Mouse (Mus musculus): ENCODE data around the gene Cuzd1. TPM values are rescaled to one million over a fixed set of nuclear protein-coding genes. Genes with fewer than 3 reads are reported as not detected.

Cuzd1 gene
- polyA plus RNA-seq, 1 experiment from 2014 or later: not detected

DNA sequence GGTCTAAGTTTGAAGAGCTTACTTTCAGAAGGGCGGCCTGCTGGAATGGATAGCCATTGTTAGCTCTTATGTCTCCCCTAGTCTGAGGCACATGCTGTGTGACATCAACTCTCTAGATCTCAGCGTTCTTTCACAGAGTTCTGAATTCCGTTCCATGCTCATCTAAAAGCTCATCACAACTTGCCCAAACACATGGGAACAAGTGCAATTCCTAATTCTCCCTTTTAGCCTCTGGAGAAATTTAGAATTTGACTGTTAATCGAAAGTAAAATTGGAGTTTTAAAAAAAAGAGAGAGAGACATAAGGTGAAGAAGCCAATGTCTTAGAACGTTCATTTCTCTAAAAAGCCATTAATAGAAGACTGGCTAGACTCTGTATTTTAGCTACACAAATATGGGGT, 7.3 kb upstream of the Cuzd1 start, which contains the start of gene Fam24b:
TSS of gene Fam24b (minus strand) at position 101 of the 400 bp plus-strand sequence.
- 94% methylated on average over 5 of the region's 5 CpGs for WGBS
- no peaks in the 10 kb centered on the region for H3K27me3 ChIP-seq
- no peak within 1 kb of the TSS for H3K4me2 ChIP-seq (replicated peaks)
- no peak within 1 kb of the TSS for H3K27ac ChIP-seq
- no peaks in the 10 kb centered on the region for H3K9me3 ChIP-seq
- no peak for ATAC-seq
- no peak within 1 kb of the TSS for H3K4me3 ChIP-seq (replicated peaks)
- no peak within 1 kb of the TSS for H3K9ac ChIP-seq (replicated peaks)
- H3K36me3 ChIP-seq: no peaks in the 10 kb centered on the region
- no peaks in the 10 kb centered on the region for H3K4me1 ChIP-seq (replicated peaks)

DNA sequence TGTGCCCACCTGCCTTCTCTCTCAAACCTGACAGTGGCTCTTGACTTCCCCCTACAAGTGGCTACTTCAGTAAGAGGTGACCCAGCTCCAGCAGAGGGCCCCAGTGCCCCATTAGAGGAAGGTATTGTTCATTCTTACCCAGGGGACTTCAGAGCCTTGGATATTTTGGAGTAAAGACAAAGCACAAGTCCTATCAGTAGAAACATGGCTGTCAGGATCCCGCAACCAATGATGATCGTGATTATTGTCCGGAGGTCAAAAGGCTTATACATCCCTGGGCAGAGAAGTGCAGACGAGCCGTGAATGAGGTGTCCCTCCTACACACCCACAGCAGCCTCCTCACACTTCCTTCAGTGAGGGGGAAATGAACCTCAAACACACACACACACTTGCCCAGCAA, 5.0 kb upstream of the Cuzd1 start:
- H3K4me1 ChIP-seq (replicated peaks): no peaks in the 10 kb centered on the region
- no peak overlapping the region for H3K4me3 ChIP-seq (replicated peaks)
- 90% methylated on average over 5 of the region's 5 CpGs for WGBS
- no peak for ATAC-seq
- no peak overlapping the region for H3K4me2 ChIP-seq (replicated peaks)
- H3K36me3 ChIP-seq: no peaks in the 10 kb centered on the region
- H3K9ac ChIP-seq (replicated peaks): no peak overlapping the region
- H3K27me3 ChIP-seq: no peaks in the 10 kb centered on the region
- no peak overlapping the region for H3K27ac ChIP-seq
- no peaks in the 10 kb centered on the region for H3K9me3 ChIP-seq

DNA sequence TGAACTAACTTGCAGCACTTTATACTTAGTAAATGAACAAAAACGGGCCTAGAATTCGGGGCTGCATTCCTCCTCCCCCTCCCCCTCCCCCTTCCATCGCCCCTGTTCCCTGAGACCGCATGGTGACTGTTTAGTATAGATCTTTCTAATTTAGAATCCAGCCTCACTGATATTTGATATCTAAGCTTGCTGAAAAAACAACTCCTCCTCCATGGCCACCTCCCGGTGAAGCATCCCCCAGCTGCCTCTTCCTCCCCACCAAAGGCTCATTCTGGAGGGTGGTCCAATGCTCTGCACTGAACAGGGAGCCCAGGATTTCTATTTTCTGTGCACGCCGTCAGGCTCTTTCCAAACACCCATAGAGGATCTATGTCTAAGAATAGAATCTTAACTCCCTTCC, 3.8 kb downstream of the Cuzd1 start:
- H3K27ac ChIP-seq: no peak overlapping the region
- H3K36me3 ChIP-seq: no peaks in the 10 kb centered on the region
- H3K4me1 ChIP-seq (replicated peaks): no peaks in the 10 kb centered on the region
- no peak overlapping the region for H3K4me3 ChIP-seq (replicated peaks)
- no peak overlapping the region for H3K9ac ChIP-seq (replicated peaks)
- no peaks in the 10 kb centered on the region for H3K9me3 ChIP-seq
- no peak for ATAC-seq
- 91% methylated on average over 4 of the region's 7 CpGs for WGBS
- no peak overlapping the region for H3K4me2 ChIP-seq (replicated peaks)
- no peaks in the 10 kb centered on the region for H3K27me3 ChIP-seq

DNA sequence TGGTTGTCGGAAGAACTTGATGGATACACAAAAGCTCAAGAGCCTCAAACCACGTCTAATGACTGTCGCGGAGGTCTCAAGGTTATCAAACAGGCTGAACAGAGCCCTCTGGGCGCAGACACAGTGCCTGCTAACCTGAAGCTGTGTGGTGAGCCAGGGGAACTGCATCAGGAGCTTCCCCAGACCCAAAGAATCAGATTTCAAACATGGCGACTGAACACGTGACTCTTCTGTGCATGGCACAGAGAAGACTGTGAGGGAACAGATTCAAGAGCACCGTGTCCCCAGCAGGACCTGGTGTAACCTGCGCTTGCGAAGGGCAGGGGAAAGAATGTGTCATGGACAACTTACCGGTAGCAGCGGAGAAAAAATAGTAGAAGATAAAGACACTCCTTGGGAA, 4.5 kb downstream of the Cuzd1 start:
- no peak overlapping the region for H3K27ac ChIP-seq
- H3K9me3 ChIP-seq: no peaks in the 10 kb centered on the region
- H3K36me3 ChIP-seq: no peaks in the 10 kb centered on the region
- H3K4me1 ChIP-seq (replicated peaks): no peaks in the 10 kb centered on the region
- no peak overlapping the region for H3K4me2 ChIP-seq (replicated peaks)
- H3K4me3 ChIP-seq (replicated peaks): no peak overlapping the region
- no peak for ATAC-seq
- H3K9ac ChIP-seq (replicated peaks): no peak overlapping the region
- no peaks in the 10 kb centered on the region for H3K27me3 ChIP-seq
- WGBS: 75% methylated on average over 12 of the region's 12 CpGs

DNA sequence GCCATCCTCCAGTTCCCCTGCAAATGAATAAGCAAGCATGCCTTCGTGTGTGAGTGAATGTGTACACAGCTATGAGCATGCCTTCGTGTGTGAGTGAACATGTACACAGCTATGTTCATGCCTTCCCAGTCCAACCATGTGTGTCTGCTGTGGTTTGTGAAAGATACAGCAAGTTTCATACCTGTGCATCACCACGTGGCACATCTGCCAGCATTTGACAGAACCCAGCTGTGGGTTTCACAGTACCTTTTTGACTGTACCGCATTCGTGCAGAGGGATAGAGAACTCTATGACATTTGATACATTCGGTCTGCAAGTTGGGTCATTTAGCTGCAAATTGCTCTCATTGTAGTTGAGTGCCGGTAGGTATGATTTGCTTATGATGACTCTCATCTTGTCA, 7.6 kb downstream of the Cuzd1 start:
- H3K4me3 ChIP-seq (replicated peaks): no peak overlapping the region
- H3K9ac ChIP-seq (replicated peaks): no peak overlapping the region
- no peaks in the 10 kb centered on the region for H3K27me3 ChIP-seq
- H3K9me3 ChIP-seq: no peaks in the 10 kb centered on the region
- WGBS: 88% methylated on average over 7 of the region's 7 CpGs
- no peak overlapping the region for H3K4me2 ChIP-seq (replicated peaks)
- no peaks in the 10 kb centered on the region for H3K36me3 ChIP-seq
- no peak overlapping the region for H3K27ac ChIP-seq
- H3K4me1 ChIP-seq (replicated peaks): no peaks in the 10 kb centered on the region
- ATAC-seq: no peak

DNA sequence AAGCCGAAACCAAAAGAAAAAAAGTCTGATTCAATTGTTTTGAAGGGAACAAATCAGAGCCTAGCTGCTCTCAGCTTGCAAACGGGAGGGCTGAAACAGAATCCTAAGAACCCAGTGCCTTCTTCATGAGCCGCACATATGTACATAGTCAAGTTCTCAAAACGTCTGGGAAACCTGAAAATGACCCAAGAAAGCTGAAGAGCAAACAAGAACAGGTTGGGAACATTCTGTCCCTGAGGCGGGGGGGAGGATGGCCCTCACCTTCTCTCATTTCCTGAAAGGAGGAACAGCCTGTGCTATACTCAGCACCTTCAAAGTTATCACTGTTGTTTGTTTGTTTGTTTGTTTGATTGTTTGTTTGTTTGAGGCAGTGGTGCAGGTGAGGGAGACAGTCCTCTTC, 15.4 kb downstream of the Cuzd1 start:
- no peaks in the 10 kb centered on the region for H3K27me3 ChIP-seq
- H3K4me3 ChIP-seq (replicated peaks): no peak overlapping the region
- no peaks in the 10 kb centered on the region for H3K36me3 ChIP-seq
- no peak for ATAC-seq
- WGBS: 81% methylated on average over 5 of the region's 5 CpGs
- H3K4me2 ChIP-seq (replicated peaks): no peak overlapping the region
- H3K27ac ChIP-seq: no peak overlapping the region
- no peaks in the 10 kb centered on the region for H3K9me3 ChIP-seq
- H3K4me1 ChIP-seq (replicated peaks): no peaks in the 10 kb centered on the region
- H3K9ac ChIP-seq (replicated peaks): no peak overlapping the region

DNA sequence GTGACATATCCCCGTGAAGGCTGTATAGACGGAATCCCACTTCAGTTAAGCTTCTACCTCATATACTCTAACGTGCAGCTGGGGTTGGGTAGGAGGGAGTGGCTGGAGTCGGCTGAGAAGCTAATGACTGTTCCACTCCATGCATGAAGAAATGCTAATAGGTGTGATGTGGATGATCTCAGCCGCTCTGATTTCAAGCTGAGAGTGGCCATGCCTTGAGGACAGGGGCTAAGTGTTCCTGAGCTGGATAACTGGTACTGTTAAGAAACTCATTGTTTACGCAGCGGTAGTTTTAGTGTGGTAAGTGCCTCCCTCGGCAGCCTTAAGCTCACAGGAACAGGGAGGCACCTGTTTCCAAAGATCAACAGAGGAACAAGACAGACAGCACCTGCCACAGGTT, 18.8 kb downstream of the Cuzd1 start:
- WGBS: 81% methylated on average over 8 of the region's 8 CpGs
- no peak overlapping the region for H3K4me2 ChIP-seq (replicated peaks)
- no peak overlapping the region for H3K27ac ChIP-seq
- ATAC-seq: no peak
- no peaks in the 10 kb centered on the region for H3K36me3 ChIP-seq
- no peaks in the 10 kb centered on the region for H3K27me3 ChIP-seq
- no peak overlapping the region for H3K9ac ChIP-seq (replicated peaks)
- no peaks in the 10 kb centered on the region for H3K4me1 ChIP-seq (replicated peaks)
- no peaks in the 10 kb centered on the region for H3K9me3 ChIP-seq
- H3K4me3 ChIP-seq (replicated peaks): no peak overlapping the region

DNA sequence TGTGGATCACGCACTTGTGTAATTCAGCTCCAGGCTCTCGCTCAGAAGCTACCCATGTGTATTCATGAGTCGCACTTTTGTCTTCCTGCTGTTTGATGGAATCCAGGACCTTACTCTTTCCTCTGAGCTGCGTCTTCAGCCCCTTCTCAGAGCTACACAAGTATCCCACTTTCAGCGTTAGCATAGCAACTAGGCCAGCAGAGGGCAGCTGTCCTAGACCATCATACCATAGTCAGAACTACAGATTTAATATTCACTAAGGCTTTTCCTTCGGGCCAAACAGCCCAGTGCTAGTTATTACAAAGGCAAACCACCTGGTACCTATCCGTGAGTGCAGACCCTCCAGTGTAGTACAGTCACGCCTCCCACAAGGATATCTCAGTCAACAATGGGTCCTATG, 24.9 kb downstream of the Cuzd1 start:
- H3K4me3 ChIP-seq (replicated peaks): no peak overlapping the region
- H3K4me1 ChIP-seq (replicated peaks): no peaks in the 10 kb centered on the region
- H3K9me3 ChIP-seq: no peaks in the 10 kb centered on the region
- no peak overlapping the region for H3K9ac ChIP-seq (replicated peaks)
- no peaks in the 10 kb centered on the region for H3K36me3 ChIP-seq
- 78% methylated on average over 8 of the region's 8 CpGs for WGBS
- H3K4me2 ChIP-seq (replicated peaks): no peak overlapping the region
- ATAC-seq: no peak
- H3K27ac ChIP-seq: no peak overlapping the region
- H3K27me3 ChIP-seq: no peaks in the 10 kb centered on the region

DNA sequence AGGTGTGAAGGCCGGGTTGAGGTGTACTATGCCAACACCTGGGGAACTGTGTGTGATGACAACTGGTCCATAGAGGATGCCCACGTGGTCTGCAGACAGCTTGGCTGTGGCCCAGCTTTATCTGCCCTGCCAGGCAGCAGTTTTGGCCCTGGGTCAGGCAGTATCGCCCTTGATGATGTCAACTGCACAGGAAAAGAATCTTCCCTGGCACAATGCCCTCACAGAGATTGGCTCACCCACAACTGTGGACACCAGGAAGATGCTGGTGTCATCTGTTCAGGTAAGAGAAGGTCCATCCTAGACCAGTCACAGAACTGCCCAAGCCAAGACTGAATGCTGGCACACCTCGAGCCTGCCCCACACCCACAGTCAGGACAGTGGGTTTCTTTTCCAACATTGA, 56.2 kb downstream of the Cuzd1 start:
- no peak overlapping the region for H3K27ac ChIP-seq
- no peaks in the 10 kb centered on the region for H3K4me1 ChIP-seq (replicated peaks)
- H3K4me3 ChIP-seq (replicated peaks): no peak overlapping the region
- H3K9me3 ChIP-seq: no peaks in the 10 kb centered on the region
- no peak for ATAC-seq
- no peak overlapping the region for H3K4me2 ChIP-seq (replicated peaks)
- no peaks in the 10 kb centered on the region for H3K27me3 ChIP-seq
- H3K36me3 ChIP-seq: no peaks in the 10 kb centered on the region
- no peak overlapping the region for H3K9ac ChIP-seq (replicated peaks)
- 75% methylated on average over 4 of the region's 4 CpGs for WGBS

DNA sequence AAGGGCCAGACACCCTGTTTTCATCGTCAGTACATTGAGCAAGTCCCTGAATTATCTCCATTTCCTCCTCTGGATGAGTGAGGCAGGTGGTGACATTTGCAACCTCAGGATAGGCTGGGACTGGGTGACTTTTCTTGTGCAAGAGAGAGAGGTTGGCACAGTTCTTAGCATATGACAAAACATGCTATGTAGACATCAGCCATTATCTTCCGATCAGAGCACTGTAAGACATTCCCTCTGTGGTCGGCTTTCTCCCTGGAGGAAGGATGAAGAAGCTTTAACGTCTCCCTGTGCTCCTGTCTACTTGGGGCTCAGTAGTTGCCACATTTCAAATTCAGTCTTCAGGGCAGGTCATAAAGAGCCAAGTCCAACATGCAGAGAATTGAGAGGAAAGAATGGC, 57.8 kb downstream of the Cuzd1 start:
- no peaks in the 10 kb centered on the region for H3K9me3 ChIP-seq
- H3K9ac ChIP-seq (replicated peaks): no peak overlapping the region
- no peaks in the 10 kb centered on the region for H3K27me3 ChIP-seq
- WGBS: 91% methylated on average over 4 of the region's 4 CpGs
- ATAC-seq: no peak
- H3K36me3 ChIP-seq: no peaks in the 10 kb centered on the region
- no peak overlapping the region for H3K27ac ChIP-seq
- H3K4me3 ChIP-seq (replicated peaks): no peak overlapping the region
- H3K4me1 ChIP-seq (replicated peaks): no peaks in the 10 kb centered on the region
- H3K4me2 ChIP-seq (replicated peaks): no peak overlapping the region

DNA sequence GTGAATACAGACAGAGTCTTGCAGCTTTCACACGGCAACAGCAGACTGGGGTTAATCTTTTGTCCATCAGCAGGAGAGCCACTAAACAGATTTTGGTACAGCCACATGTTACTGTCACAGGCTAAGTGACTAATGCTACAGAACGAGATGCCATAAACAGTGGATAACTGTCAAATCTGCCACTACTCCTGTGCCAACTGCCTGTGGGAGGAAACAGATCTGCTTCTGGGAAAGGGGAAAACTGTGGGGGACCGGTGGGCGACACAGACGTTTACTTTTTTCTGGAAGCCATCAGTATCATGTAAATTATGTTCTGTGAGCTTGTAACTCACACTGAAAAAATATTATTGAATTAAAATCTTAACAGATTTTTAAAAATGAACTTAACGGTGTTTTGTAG, 61.1 kb downstream of the Cuzd1 start:
- Histone ChIP-seq H3K4me2 (replicated peaks) (no peak overlapping the region), H3K27ac (no peak overlapping the region), H3K9me3 (no peaks in the 10 kb centered on the region), H3K9ac (replicated peaks) (no peak overlapping the region), H3K4me1 (replicated peaks) (no peaks in the 10 kb centered on the region), H3K4me3 (replicated peaks) (no peak overlapping the region), H3K27me3 (no peaks in the 10 kb centered on the region), H3K36me3 (no peaks in the 10 kb centered on the region)
- no peak for ATAC-seq
- 71% methylated on average over 6 of the region's 6 CpGs for WGBS
